Mouse (Mus musculus) lung, postnatal 25 days (tissue): ENCODE measurements around the gene Ccdc151.

Source experiments
- DNase-seq: peaks from one replicate; pipeline ENCODE4 v3.0.0; 2022; ENCODE audit warnings: low spot score

Ccdc151 gene

GRCm38 (mm10) chr9:22002194-22003162 is at the start of gene Ccdc151, which contains the start of gene Prkcsh:
TSS of gene Ccdc151 (minus strand) at chr9:22002634.
TSS of gene Prkcsh (plus strand) at chr9:22002806.
- peak; percentile 100 for DNase-seq

GRCm38 (mm10) chr9:22051958-22052254 is 49.5 kb upstream of the Ccdc151 start, which contains the start of gene Elavl3:
TSS of gene Elavl3 (minus strand) at chr9:22052023.
- DNase-seq: no peak

GRCm38 (mm10) chr9:22051161-22051957 is 48.9 kb upstream of the Ccdc151 start:
- DNase-seq: no peak

- peak; percentile 16 for DNase-seq
These were observed 48.0 kb upstream of the Ccdc151 start for GRCm38 (mm10) chr9:22050351-22050889.

- DNase-seq: no peak
These were observed 47.4 kb upstream of the Ccdc151 start for GRCm38 (mm10) chr9:22049721-22050270.

GRCm38 (mm10) chr9:22049315-22049714 is 46.9 kb upstream of the Ccdc151 start:
- no peak for DNase-seq

GRCm38 (mm10) chr9:22047329-22047728 is 44.9 kb upstream of the Ccdc151 start:
- DNase-seq: no peak

- no peak for DNase-seq
These were observed 39.4 kb upstream of the Ccdc151 start for GRCm38 (mm10) chr9:22041832-22042231.

GRCm38 (mm10) chr9:22037826-22038225 is 35.4 kb upstream of the Ccdc151 start:
- DNase-seq: no peak

- DNase-seq: no peak
These were observed 33.0 kb upstream of the Ccdc151 start for GRCm38 (mm10) chr9:22035300-22036044.

GRCm38 (mm10) chr9:22030386-22030785 is 28.0 kb upstream of the Ccdc151 start:
- DNase-seq: no peak

GRCm38 (mm10) chr9:22028467-22028866 is 26.0 kb upstream of the Ccdc151 start:
- no peak for DNase-seq

- DNase-seq: no peak
These were observed 22.2 kb upstream of the Ccdc151 start for GRCm38 (mm10) chr9:22024592-22024991.

GRCm38 (mm10) chr9:22017208-22017825 is 14.9 kb upstream of the Ccdc151 start:
- DNase-seq: no peak

- no peak for DNase-seq
These were observed 13.8 kb upstream of the Ccdc151 start for GRCm38 (mm10) chr9:22016245-22016644.

GRCm38 (mm10) chr9:22012731-22013130 is 10.3 kb upstream of the Ccdc151 start:
- no peak for DNase-seq

GRCm38 (mm10) chr9:22011055-22011454 is 8.6 kb upstream of the Ccdc151 start:
- DNase-seq: no peak

- DNase-seq: no peak
These were observed 2.1 kb upstream of the Ccdc151 start for GRCm38 (mm10) chr9:22004546-22004945.

- DNase-seq: no peak
These were observed 725 bp upstream of the Ccdc151 start for GRCm38 (mm10) chr9:22003163-22003554.

- DNase-seq: no peak
These were observed 801 bp downstream of the Ccdc151 start for GRCm38 (mm10) chr9:22001633-22002032.

- DNase-seq: no peak
These were observed 2.1 kb downstream of the Ccdc151 start for GRCm38 (mm10) chr9:22000296-22000695.
